33 mouse cellular contexts compared by ENCODE assay signal in genomic region chr2:155693136-155693535, GRCm38 (mm10). TPM values are rescaled to one million over a fixed set of nuclear protein-coding genes. Genes with fewer than 3 reads are reported as not detected.
DNase-seq lines count a peak whose midpoint lies in the region; ATAC-seq and TF ChIP-seq lines count a peak whose summit lies in the region.
"Had no signal": no experiment of that assay in that cellular context is flagged by ENCODE, and none has a peak within 500 bp of the region (broad histone marks: within the 10 kb centered on the region; RNA-seq: fewer than 3 reads in every experiment).

No protein-coding gene starts in this region.

- TF ChIP-seq CTCF in midbrain, postnatal 0 days (IDR thresholded peaks at IDR 0.05): no peak

- WGBS in midbrain, embryonic 11.5 days: 81% methylated on average over 4 of the region's 4 CpGs
- 86% methylated on average over 4 of the region's 4 CpGs for WGBS in midbrain, postnatal 0 days

- H3K4me3 ChIP-seq in midbrain, embryonic 11.5 days (ENCODE audit: low read depth, low read length): no peak overlapping the region
- no peak overlapping the region for H3K4me3 ChIP-seq in midbrain, postnatal 0 days (ENCODE audit: low read depth, low read length)
- H3K4me3 ChIP-seq: embryonic facial prominence, embryonic 12.5 days; heart, embryonic 15.5 days; hindbrain, embryonic 13.5 days; midbrain, embryonic 15.5 days; myocyte; neural tube, embryonic 13.5 days; stomach, embryonic 15.5 days had no signal

- ATAC-seq in midbrain, embryonic 11.5 days (ENCODE audit: low FRiP score): no peak
- ATAC-seq in midbrain, postnatal 0 days (ENCODE audit: low FRiP score): no peak
- ATAC-seq: CD4-positive, CD25-positive, alpha-beta regulatory T cell, adult 4 months; forebrain, postnatal 0 days; inflammation-experienced regulatory T-cells, adult 6 months had no signal

- H3K9me3 ChIP-seq in midbrain, embryonic 11.5 days (ENCODE audit: control insufficient read depth, low read length): no peaks in the 10 kb centered on the region
- H3K9me3 ChIP-seq in midbrain, postnatal 0 days (ENCODE audit: low read length): no peaks in the 10 kb centered on the region
- H3K9me3 ChIP-seq: embryonic facial prominence, embryonic 12.5 days; heart, embryonic 15.5 days; hindbrain, embryonic 13.5 days; limb, embryonic 13.5 days; lung, embryonic 15.5 days; midbrain, embryonic 15.5 days; neural tube, embryonic 13.5 days; stomach, embryonic 15.5 days had no signal

- peaks cover 12% of the 10 kb centered on the region for H3K4me1 ChIP-seq in midbrain, embryonic 11.5 days (ENCODE audit: control insufficient read depth, insufficient read depth, low read length)
- peaks cover 8% of the 10 kb centered on the region; the same call in 1 of the 2 replicates for H3K4me1 ChIP-seq in midbrain, postnatal 0 days (ENCODE audit: insufficient read depth, low read length)

- no peak overlapping the region for H3K27ac ChIP-seq in midbrain, embryonic 11.5 days (ENCODE audit: low read depth, low read length)
- no peak overlapping the region for H3K27ac ChIP-seq in midbrain, postnatal 0 days (ENCODE audit: low read depth, low read length)
- H3K27ac ChIP-seq: embryonic facial prominence, embryonic 12.5 days; heart, embryonic 15.5 days; hindbrain, embryonic 13.5 days; kidney, postnatal 0 days; limb, embryonic 13.5 days; liver, embryonic 14.5 days; lung, embryonic 15.5 days; midbrain, embryonic 15.5 days; neural tube, embryonic 13.5 days; stomach, embryonic 15.5 days had no signal

- H3K4me2 ChIP-seq in midbrain, embryonic 11.5 days: no peak overlapping the region
- no peak overlapping the region for H3K4me2 ChIP-seq in midbrain, postnatal 0 days (ENCODE audit: low read depth, low read length, poor library complexity, severe bottlenecking)
- H3K4me2 ChIP-seq: embryonic facial prominence, embryonic 12.5 days; heart, embryonic 15.5 days; hindbrain, embryonic 13.5 days; limb, embryonic 13.5 days; lung, embryonic 15.5 days; midbrain, embryonic 15.5 days; neural tube, embryonic 13.5 days; stomach, embryonic 15.5 days had no signal

- no peak overlapping the region for H3K9ac ChIP-seq in midbrain, embryonic 11.5 days (ENCODE audit: low read length)
- H3K9ac ChIP-seq in midbrain, postnatal 0 days (replicated peaks; ENCODE audit: low read length, poor library complexity, severe bottlenecking): no peak overlapping the region
- H3K9ac ChIP-seq: embryonic facial prominence, embryonic 12.5 days; forebrain, postnatal 0 days; heart, embryonic 15.5 days; hindbrain, embryonic 13.5 days; limb, embryonic 13.5 days; liver, embryonic 14.5 days; lung, embryonic 15.5 days; midbrain, embryonic 15.5 days; neural tube, embryonic 13.5 days; stomach, embryonic 15.5 days had no signal

- no peaks in the 10 kb centered on the region for H3K36me3 ChIP-seq in midbrain, embryonic 11.5 days (ENCODE audit: control insufficient read depth, insufficient read depth, low read length)
- H3K36me3 ChIP-seq in midbrain, postnatal 0 days (ENCODE audit: insufficient read depth, low read length): no peaks in the 10 kb centered on the region
- H3K36me3 ChIP-seq: embryonic facial prominence, embryonic 12.5 days; heart, embryonic 15.5 days; hindbrain, embryonic 13.5 days; lung, embryonic 15.5 days; midbrain, embryonic 15.5 days; neural tube, embryonic 13.5 days; stomach, embryonic 15.5 days had no signal

- no peaks in the 10 kb centered on the region for H3K27me3 ChIP-seq in midbrain, embryonic 11.5 days (ENCODE audit: control insufficient read depth, insufficient read depth, low read length)
- no peaks in the 10 kb centered on the region for H3K27me3 ChIP-seq in midbrain, postnatal 0 days (ENCODE audit: insufficient read depth, low read length)
- H3K27me3 ChIP-seq: embryonic facial prominence, embryonic 12.5 days; heart, embryonic 15.5 days; hindbrain, embryonic 13.5 days; limb, embryonic 13.5 days; lung, embryonic 15.5 days; midbrain, embryonic 15.5 days; neural tube, embryonic 13.5 days; stomach, embryonic 15.5 days had no signal

- peak; percentile 55 for DNase-seq in cerebellum, adult 11-12 months
- DNase-seq in cerebellum, postnatal 36 days: no peak
- DNase-seq in kidney, adult 8-10 months: peak; percentile 30 to 39
- no peak for DNase-seq in kidney, adult 18-20 months
- DNase-seq in midbrain, embryonic 11.5 days (ENCODE audit: low spot score, missing footprints): peak; percentile 31
- DNase-seq in midbrain, postnatal 0 days (ENCODE audit: low spot score): no peak
- DNase-seq in embryo, embryonic 10 days (ENCODE audit: low spot score): no peak
- no peak for DNase-seq in right cerebral cortex, postnatal 14 days
- DNase-seq: adrenal gland, postnatal 10 days; cerebellum, postnatal 10 days; forebrain, postnatal 0 days; gastrocnemius, postnatal 25 days; heart, postnatal 36 days; lung, postnatal 4 days; right cerebral cortex, postnatal 4 days had no signal

RNA-seq across cellular contexts. Expression of gene Trpc4ap, which starts 1.0 kb away (rescaled TPM):
- 138 and 144 TPM in 2 replicates for polyA plus RNA-seq in midbrain, embryonic 11.5 days (2014; fragmentation: Nextera tagmentation; extraction: Ambion mirVana)
- 148 and 155 TPM in 2 replicates for total RNA-seq in midbrain, postnatal 0 days (2014; rRNA removed)
- polyA plus RNA-seq in midbrain, postnatal 0 days (2015; fragmentation: Nextera tagmentation; extraction: Ambion mirVana): 121 and 122 TPM in 2 replicates

RNA-seq across cellular contexts. Expression of gene Edem2, which starts 36.1 kb away (rescaled TPM):
- 32.3 and 34.6 TPM in 2 replicates for polyA plus RNA-seq in midbrain, embryonic 11.5 days (2014; fragmentation: Nextera tagmentation; extraction: Ambion mirVana)
- 41.1 and 44.5 TPM in 2 replicates for total RNA-seq in midbrain, postnatal 0 days (2014; rRNA removed)
- 33.0 and 35.7 TPM in 2 replicates for polyA plus RNA-seq in midbrain, postnatal 0 days (2015; fragmentation: Nextera tagmentation; extraction: Ambion mirVana)

RNA-seq across cellular contexts. Expression of gene Gm17581, which starts 42.5 kb away (rescaled TPM):
- polyA plus RNA-seq in midbrain, embryonic 11.5 days (2014; fragmentation: Nextera tagmentation; extraction: Ambion mirVana): not detected in 2 replicates
- total RNA-seq in midbrain, postnatal 0 days (2014; rRNA removed): not detected in 2 replicates
- not detected in 2 replicates for polyA plus RNA-seq in midbrain, postnatal 0 days (2015; fragmentation: Nextera tagmentation; extraction: Ambion mirVana)
- total RNA-seq: adrenal gland, postnatal 10 days; forebrain, postnatal 0 days; gastrocnemius, postnatal 25 days; heart, adult 8-10 months; heart, postnatal 36 days; left cerebral cortex, postnatal 25 days; megakaryocyte-erythroid progenitor cell, adult 5-6 weeks had no signal
- polyA plus RNA-seq: CD4-positive, CD25-positive, alpha-beta regulatory T cell, adult 4 months; embryonic facial prominence, embryonic 12.5 days; forebrain, embryonic 11.5 days; forebrain, postnatal 0 days; heart, embryonic 15.5 days; hindbrain, embryonic 13.5 days; inflammation-experienced regulatory T-cells, adult 6 months; kidney, postnatal 0 days; limb, embryonic 13.5 days; liver, embryonic 14.5 days; lung, embryonic 15.5 days; midbrain, embryonic 15.5 days; myocyte; neural tube, embryonic 13.5 days; stomach, embryonic 15.5 days; thymus, postnatal 0 days had no signal

RNA-seq across cellular contexts. Expression of gene Procr, which starts 57.8 kb away (rescaled TPM):
- 2.4 and 3.2 TPM in 2 replicates for polyA plus RNA-seq in midbrain, embryonic 11.5 days (2014; fragmentation: Nextera tagmentation; extraction: Ambion mirVana)
- 1.5 TPM in 2 replicates for total RNA-seq in midbrain, postnatal 0 days (2014; rRNA removed)
- 2.5 and 2.9 TPM in 2 replicates for polyA plus RNA-seq in midbrain, postnatal 0 days (2015; fragmentation: Nextera tagmentation; extraction: Ambion mirVana)
- total RNA-seq: megakaryocyte-erythroid progenitor cell, adult 5-6 weeks had no signal
- polyA plus RNA-seq: CD4-positive, CD25-positive, alpha-beta regulatory T cell, adult 4 months had no signal

Comparison
In these comparisons a context has a peak if more than half of its experiments do, and no peak if none do; other contexts are left out.
1. DNase-seq: peak in cerebellum, adult 11-12 months (single experiment), kidney, adult 8-10 months (2 of 2) and midbrain, embryonic 11.5 days (single experiment); none in cerebellum, postnatal 36 days (0 of 2), kidney, adult 18-20 months (single experiment), midbrain, postnatal 0 days (single experiment), embryo, embryonic 10 days (single experiment) and right cerebral cortex, postnatal 14 days (single experiment).